Mouse (Mus musculus): ENCODE results near the gene Spop. TPM values are rescaled to one million over a fixed set of nuclear protein-coding genes. Genes with fewer than 3 reads are reported as not detected.
A peak's percentile ranks its signal among the peaks of the same experiment; 100 is the strongest.

The Spop gene
- polyA plus RNA-seq, 1 experiment from 2014 or later: 233 TPM

DNA sequence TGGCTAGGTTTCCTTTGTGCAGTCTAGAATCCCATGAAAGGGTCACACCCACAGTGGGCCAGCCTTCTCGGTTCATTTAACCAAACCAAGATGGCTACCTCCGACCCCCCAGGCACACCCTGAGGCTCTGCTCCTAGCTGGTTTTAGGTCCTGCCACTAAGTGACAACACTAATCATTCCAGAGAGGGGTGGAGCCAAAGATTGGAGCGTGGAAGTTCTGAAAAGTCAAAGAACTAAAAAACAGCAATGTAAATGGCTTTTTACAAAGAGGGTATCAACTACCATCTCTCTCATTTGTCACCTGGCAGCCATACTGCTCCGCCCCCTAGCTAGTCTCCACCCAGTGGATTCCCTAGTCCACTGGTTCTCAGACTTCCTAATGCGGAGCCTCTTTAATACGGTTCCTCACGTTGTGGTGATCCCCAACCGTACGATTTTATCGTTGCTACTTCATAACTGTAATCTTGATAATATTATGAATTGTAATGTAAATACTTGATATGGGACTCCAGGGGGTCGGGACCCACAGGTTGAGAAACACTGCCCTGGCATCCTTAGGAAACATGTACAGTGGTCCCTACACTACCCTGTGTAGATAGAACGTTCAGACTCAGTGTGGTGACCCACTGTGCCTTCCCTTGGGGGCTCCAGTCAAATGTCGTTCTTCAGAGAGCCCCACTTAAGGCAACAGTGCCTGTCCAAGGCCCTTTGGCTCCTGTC, 118.6 kb downstream of the Spop start:
- WGBS: 72% methylated on average over 13 of the region's 13 CpGs
- H3K27me3 ChIP-seq (replicated peaks): peaks cover 3% of the 10 kb centered on the region; the same call in 1 of the 2 replicates
- ATAC-seq (ENCODE audit: low FRiP score): no peak
- no peaks in the 10 kb centered on the region for H3K9me3 ChIP-seq (replicated peaks)
- no peak overlapping the region for H3K4me3 ChIP-seq (replicated peaks)
- no peak overlapping the region for H3K9ac ChIP-seq (replicated peaks)
- no peaks in the 10 kb centered on the region for H3K36me3 ChIP-seq
- H3K4me1 ChIP-seq: no peaks in the 10 kb centered on the region
- H3K4me2 ChIP-seq: no peak overlapping the region
- H3K27ac ChIP-seq (replicated peaks): no peak overlapping the region

DNA sequence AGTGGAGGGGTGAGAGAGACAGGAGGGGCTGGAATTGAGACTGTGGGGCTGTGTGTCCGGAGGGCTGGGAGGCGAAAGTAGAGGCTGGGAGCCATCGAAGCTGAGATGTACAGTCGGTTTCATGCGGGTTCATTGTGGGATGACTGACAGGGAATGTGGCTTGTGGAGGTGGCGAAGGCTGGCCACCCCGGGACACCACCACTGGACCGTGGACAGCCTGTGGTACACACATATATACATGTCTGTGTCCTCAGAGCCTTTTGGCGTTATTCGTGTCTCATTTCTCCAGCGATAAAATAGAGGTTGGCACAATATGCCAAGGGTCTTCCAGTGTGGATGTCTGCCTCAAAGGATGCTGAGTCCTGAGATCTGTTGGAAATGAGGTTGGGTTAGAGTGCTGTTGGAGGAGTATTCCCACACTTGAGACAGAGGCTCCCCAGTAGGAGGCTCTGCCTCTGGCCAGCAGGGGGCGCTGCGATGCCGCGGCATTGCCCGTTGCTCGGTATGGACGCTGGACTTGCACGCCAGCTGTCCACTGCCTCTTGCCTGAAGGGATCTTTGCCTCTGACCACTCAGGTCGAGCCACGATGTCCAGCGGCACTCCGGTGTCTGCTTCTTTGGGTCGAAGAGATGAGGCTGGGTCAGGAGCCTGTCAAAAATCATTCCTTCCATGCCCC, 119.7 kb downstream of the Spop start:
- Histone ChIP-seq H3K4me2 (peak overlapping the region; percentile 54), H3K9me3 (replicated peaks) (no peaks in the 10 kb centered on the region), H3K9ac (replicated peaks) (0 out of 2 replicates have a peak overlapping the region, but pooled peaks have one; percentile 8), H3K27ac (replicated peaks) (no peak overlapping the region), H3K36me3 (no peaks in the 10 kb centered on the region), H3K4me3 (replicated peaks) (peak overlapping the region; percentile 25), H3K27me3 (replicated peaks) (peaks cover 3% of the 10 kb centered on the region; the same call in 1 of the 2 replicates), H3K4me1 (peaks cover 4% of the 10 kb centered on the region)
- 21% methylated on average over 24 of the region's 24 CpGs for WGBS
- ATAC-seq (ENCODE audit: low FRiP score): peak; percentile 79; the same call in 1 of the 2 replicates

DNA sequence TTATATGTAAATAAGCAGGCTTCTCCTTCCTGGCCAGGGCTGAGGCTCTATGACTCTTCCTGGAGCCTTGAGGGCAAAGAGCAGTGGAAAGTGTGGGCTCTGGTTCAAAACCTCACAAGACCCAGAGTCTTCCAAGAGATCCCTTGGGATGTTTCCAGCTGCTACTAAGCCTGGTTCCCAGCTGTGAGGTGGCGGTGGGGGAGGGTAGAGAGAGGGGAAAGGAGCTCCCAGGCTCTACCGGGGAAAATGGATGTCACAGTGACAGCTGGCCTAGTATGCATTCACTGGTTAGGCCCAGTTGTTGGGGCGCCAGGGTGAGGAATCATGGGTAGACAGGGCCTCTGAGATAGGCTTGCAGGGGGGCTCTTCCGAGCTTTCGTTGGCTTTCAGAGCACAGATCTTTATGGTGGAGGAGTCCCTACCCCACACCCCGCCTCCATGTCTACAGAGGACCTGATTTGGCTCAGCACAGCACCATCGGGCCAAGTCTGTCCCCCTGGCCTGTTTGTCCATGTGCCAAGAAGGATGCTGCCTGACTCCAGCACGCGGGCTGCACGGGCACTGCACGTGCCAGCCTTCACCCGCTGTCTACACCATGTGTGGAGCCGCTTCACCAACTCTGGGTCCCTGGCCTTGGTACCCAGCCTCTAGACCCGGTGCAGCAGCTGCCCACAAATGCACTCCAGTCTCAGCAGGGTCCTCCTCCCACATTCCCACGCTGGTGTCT, 124.7 kb downstream of the Spop start:
- ATAC-seq (ENCODE audit: low FRiP score): no peak
- no peaks in the 10 kb centered on the region for H3K9me3 ChIP-seq (replicated peaks)
- H3K27me3 ChIP-seq (replicated peaks): no peaks in the 10 kb centered on the region; the same call in 1 of the 2 replicates
- peaks cover 17% of the 10 kb centered on the region for H3K4me1 ChIP-seq
- no peak overlapping the region for H3K27ac ChIP-seq (replicated peaks)
- no peak overlapping the region for H3K4me3 ChIP-seq (replicated peaks)
- H3K36me3 ChIP-seq: no peaks in the 10 kb centered on the region
- no peak overlapping the region for H3K4me2 ChIP-seq
- no peak overlapping the region for H3K9ac ChIP-seq (replicated peaks)
- 59% methylated on average over 15 of the region's 15 CpGs for WGBS

DNA sequence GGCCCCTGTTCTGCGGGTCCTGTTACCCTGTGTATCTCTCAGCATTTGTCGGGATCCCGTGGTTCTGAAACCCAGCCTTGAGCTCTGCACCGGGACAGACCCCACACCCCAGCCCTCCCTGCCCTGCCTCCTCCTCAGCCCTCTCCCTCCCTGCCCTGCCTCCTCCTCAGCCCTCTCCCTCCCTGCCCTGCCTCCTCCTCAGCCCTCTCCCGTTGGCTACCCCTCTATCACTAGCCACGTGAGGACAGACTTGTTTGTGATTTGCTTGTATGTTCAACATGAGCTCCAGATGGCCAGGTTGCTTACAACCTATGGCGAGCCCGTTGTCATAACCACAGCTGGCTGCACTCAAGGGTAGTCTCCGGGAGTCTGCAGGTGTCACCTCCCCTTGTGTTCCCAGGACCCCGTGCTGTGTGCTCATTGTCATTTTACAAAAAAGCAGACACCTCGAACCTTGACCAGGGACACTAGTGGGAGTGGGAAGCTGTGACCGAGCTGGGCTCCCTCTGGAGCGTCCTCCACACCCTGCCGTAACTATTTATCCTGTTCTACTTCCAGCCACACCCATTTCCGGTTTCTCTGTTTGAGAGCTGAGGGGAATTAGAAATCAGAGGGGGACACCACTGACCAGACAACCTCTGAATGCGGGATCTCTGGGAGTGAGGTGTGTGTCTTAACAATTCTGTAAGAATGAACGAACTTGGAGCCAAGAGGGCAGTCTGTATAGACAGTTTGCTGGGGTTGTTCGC, 126.9 kb downstream of the Spop start:
- Histone ChIP-seq H3K9me3 (replicated peaks) (no peaks in the 10 kb centered on the region), H3K4me1 (peaks cover 17% of the 10 kb centered on the region), H3K4me2 (peak overlapping the region; percentile 22), H3K27me3 (replicated peaks) (no peaks in the 10 kb centered on the region), H3K27ac (replicated peaks) (no peak overlapping the region), H3K9ac (replicated peaks) (no peak overlapping the region), H3K36me3 (no peaks in the 10 kb centered on the region), H3K4me3 (replicated peaks) (no peak overlapping the region)
- 0 out of 2 replicates have a peak, but pooled peaks have one; percentile 45 for ATAC-seq (ENCODE audit: low FRiP score)
- WGBS: 32% methylated on average over 18 of the region's 18 CpGs

Other genes starting within 250 kb of the Spop start
- 0.20 TPM in 1 of 2 replicates, not detected in the other for gene Tac4, start 152.6 kb upstream of the Spop start, polyA plus RNA-seq (2015; fragmentation: Nextera tagmentation; extraction: Ambion mirVana)
- 56.8 and 63.6 TPM in 2 replicates for gene Kat7, start 103.8 kb upstream of the Spop start, polyA plus RNA-seq (2015; fragmentation: Nextera tagmentation; extraction: Ambion mirVana)
- 2.4 and 4.3 TPM in 2 replicates for gene Fam117a, start 77.1 kb upstream of the Spop start, polyA plus RNA-seq (2015; fragmentation: Nextera tagmentation; extraction: Ambion mirVana)
- 129 and 144 TPM in 2 replicates for gene Slc35b1, start 29.4 kb upstream of the Spop start, polyA plus RNA-seq (2015; fragmentation: Nextera tagmentation; extraction: Ambion mirVana)
- gene Nxph3, start 100.5 kb downstream of the Spop start, polyA plus RNA-seq (2015; fragmentation: Nextera tagmentation; extraction: Ambion mirVana): 1.8 and 2.0 TPM in 2 replicates
- 69.1 and 69.3 TPM in 2 replicates for gene Ngfr, start 173.7 kb downstream of the Spop start, polyA plus RNA-seq (2015; fragmentation: Nextera tagmentation; extraction: Ambion mirVana)

Data from neural tube, embryonic 15.5 days (tissue).